Mouse (Mus musculus): ENCODE measurements around the gene Rbm6.

GRCm38 (mm10) chr9:107842709-107843108, 30.3 kb downstream of the Rbm6 start:
- TF ChIP-seq POLR2A (IDR thresholded peaks at IDR 0.05; ENCODE audit: low read depth, low read length), result no peak
- no peak for TF ChIP-seq CTCF (IDR thresholded peaks at IDR 0.05; ENCODE audit: extremely low read depth, insufficient read length, insufficient replicate concordance, low read depth, low read length)
